Mouse (Mus musculus) megakaryocyte progenitor cell, adult 5-6 weeks (primary cell): ENCODE results near the gene Gm26558. TPM values are rescaled to one million over a fixed set of nuclear protein-coding genes. Genes with fewer than 3 reads are reported as not detected.
A peak's percentile ranks its signal among the peaks of the same experiment; 100 is the strongest.

Source experiments
- ATAC-seq: replicated peaks from 2 replicates; pipeline ENCODE4 v1.8.0; 2016; ENCODE audit warnings: mild to moderate bottlenecking, moderate TSS enrichment, inconsistent platforms; ENCODE audit not compliant: poor library complexity
- total RNA-seq, 2 experiments: library from RNA; stranded (forward) in 1 of 2; stranded (reverse) in 1 of 2; fragments of 157-497, 149-512 nt in 1 of 2; fragments of 200-1000 nt in 1 of 2; gene quantifications; 2 replicates each; pipeline versions ENCODE4 v1.2.3 to v1.2.4; 2015 to 2017

Gm26558 gene
- total RNA-seq, 2 experiments from 2014 or later = not detected

GRCm38 (mm10) chr2:70649471-70649870 lies 12.4 kb downstream of the Gm26558 start:
- no peak for ATAC-seq

DNA sequence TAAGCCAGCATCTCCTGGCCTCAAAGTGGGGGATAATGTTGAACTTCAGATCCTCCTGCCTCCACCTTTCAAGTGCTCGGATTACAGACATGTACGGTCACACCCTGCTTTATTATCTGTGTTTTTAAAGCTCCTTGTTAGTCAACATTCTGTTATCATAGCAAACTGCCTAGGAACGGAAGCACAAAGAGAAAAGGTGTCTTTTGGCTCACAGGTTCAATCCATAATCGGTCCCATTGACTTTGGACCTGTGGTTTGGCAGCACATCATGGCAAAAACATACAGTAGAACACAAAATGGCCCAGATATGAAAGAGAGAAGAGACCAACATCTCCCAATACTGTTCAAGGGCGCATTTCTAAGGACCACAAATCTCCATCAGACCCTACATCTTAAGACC lies 13.6 kb downstream of the Gm26558 start:
- no peak for ATAC-seq

- no peak for ATAC-seq
Measured at GRCm38 (mm10) chr2:70647681-70648080, 14.2 kb downstream of the Gm26558 start.

- no peak for ATAC-seq
Measured at GRCm38 (mm10) chr2:70645266-70645780, 16.6 kb downstream of the Gm26558 start.

DNA sequence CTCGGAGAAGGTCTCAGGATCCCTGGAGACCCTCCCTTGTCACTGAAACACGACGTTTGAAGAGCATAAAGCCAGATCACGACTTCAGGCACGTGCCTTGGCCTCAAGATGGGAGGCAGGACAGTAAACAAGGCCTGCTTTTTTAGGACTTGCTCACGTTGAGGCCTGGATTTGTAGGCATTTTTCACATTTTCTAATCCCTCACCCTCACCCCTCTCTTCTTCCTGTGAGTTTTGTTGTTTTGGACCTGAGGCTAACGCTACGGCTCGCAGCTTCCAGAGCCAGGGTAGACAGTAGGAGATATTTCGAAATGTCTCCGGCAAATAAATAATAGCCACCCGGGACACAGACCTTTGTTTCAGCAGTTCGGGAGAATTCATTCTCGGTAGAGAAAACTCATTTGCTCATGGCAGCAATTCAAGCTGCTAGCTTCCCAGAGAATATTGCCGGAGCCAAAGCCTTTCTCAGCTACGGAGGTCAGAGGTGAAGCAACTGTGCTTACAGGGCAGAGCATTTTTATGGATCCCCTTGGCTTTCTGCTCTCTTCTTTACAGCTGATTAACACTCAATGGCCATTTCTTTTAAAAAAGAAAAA lies 18.8 kb downstream of the Gm26558 start:
- no peak for ATAC-seq

GRCm38 (mm10) chr2:70640968-70641367 lies 20.9 kb downstream of the Gm26558 start:
- ATAC-seq = 0 out of 2 replicates have a peak, but pooled peaks have one; percentile 50

GRCm38 (mm10) chr2:70634028-70634690 lies 27.7 kb downstream of the Gm26558 start:
- no peak for ATAC-seq

DNA sequence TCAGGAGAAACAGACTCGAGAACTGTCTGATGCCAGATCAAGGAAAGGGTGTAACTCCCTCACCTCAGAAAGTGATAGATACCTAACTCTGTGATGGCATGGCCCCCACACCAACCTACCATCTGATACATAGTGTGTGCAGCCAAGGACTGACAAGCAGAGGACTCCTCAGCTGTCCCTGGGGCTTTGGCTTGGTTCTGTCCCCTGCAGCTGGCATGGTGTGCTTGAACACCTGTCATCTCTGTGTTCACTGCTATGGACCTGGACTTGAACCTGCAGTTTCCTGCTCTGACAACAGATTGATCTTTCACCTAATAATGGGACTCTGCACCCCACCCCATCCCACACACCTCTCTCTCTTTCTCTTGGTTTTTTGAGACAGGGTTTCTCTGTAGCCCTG lies 29.5 kb downstream of the Gm26558 start:
- ATAC-seq = no peak

- no peak for ATAC-seq
Measured at GRCm38 (mm10) chr2:70631321-70631720, 30.6 kb downstream of the Gm26558 start.

DNA sequence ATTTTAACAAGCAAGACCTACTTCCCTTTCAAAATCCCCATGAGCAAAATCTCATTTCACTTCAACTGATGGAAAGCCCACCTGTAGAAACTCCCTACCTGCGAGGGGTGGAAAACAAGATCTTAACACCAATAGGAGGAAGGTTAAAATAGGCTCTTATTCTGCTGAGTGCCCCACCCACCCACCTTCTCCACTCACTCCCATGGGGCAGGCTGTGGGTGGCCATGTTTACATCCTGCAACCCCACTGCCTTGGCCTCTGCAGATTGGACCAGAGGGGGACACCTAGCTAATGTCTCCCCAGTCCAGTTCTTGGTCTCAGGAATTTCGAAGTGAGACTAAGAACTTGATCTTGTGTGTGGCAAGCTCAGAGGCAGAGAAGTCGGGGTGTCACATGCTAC lies 32.0 kb downstream of the Gm26558 start:
- ATAC-seq = no peak

- ATAC-seq = peak; percentile 74
Measured at GRCm38 (mm10) chr2:70629339-70629761, 32.6 kb downstream of the Gm26558 start.

DNA sequence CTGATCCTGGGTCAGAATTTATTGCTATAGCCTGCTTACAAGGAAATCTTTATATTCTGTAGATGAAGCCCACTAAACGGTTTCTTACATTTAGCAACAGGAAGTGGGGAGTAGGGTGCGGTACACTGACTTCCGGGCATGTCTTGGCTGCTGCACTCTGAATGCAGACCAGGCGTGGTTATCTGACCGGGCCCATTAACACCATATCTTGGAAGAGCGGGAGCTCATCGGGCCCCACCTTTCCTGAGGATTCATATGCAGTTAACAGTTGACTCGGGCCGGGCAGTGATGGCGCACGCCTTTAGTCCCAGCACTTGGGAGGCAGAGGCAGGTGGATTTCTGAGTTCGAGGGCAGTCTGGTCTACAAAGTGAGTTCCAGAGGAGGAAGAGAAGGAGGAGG lies 33.5 kb downstream of the Gm26558 start:
- ATAC-seq = peak; percentile 76

GRCm38 (mm10) chr2:70625761-70626160 lies 36.1 kb downstream of the Gm26558 start:
- no peak for ATAC-seq

DNA sequence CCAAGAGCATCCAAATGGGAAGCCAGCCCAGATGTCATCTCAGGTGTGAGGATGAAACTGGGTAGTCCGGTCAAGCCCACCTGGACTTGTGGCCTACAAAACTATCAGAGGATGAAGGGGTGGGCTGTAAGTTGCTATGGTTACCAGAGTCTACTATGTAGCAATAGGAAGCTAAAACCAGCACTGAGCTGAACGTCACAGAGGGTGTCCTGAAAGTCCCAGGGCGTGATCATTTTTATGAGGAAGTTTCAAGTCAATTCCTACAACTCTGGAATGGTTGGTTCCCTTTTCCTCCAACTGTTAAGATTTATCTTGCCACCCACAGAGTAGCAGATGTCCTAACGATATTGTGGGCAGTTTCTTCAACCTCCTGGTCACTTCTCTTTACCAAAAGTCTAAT lies 39.7 kb downstream of the Gm26558 start:
- ATAC-seq = peak; percentile 86

DNA sequence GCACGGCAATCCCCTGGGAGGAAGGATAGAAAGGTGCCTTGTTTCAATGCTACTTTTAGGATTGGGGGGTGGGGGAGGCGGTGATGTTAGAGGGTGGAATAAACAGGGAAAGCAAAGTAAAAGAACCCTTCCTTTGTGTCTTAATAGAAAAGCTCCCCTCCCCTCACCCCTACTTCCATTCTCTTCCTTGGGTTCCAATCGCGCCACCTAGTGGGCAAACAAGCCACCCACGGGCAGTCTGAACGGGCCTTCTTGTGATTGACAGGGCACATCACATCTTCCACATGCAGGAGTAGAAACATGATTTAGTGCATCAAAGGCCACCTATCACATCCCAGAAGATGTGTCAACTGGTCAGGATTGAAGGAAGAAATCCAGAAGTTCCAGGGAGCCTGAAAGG lies 41.7 kb downstream of the Gm26558 start:
- ATAC-seq = peak; percentile 54

GRCm38 (mm10) chr2:70619232-70619835 lies 42.6 kb downstream of the Gm26558 start:
- ATAC-seq = no peak

- no peak for ATAC-seq
Measured at GRCm38 (mm10) chr2:70616617-70617016, 45.3 kb downstream of the Gm26558 start.

DNA sequence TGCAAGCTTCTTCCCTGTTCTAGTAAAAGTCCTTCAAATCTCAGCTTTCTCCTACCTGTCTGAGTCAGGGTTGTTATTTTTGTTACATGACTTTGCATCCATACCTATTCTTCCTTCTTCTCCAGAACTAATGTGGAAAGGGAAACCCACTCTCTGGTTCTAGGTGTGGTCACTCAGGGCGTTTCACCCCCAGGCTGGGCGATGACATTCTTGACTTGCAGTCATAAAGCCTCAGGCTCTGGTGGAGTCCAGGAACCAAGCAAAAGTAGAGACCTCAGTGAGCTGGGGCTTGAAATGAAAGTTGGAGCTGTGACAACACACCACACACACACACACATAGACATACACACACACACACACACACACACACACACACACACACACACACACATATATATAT lies 45.8 kb downstream of the Gm26558 start:
- ATAC-seq = no peak

- peak; percentile 78 for ATAC-seq
Measured at GRCm38 (mm10) chr2:70614745-70615351, 47.1 kb downstream of the Gm26558 start.
